Mouse (Mus musculus): Measurements from ENCODE around the gene Arhgap28. TPM values are rescaled to one million over a fixed set of nuclear protein-coding genes. Genes with fewer than 3 reads are reported as not detected.

The Arhgap28 gene
- polyA plus RNA-seq, 2 experiments = 0.57 to 0.91 TPM

- DNase-seq (ENCODE audit: low read depth in 3 of 3, low spot score in 3 of 3) (no peak), ATAC-seq (ENCODE audit: insufficient read depth) (no peak)
- Histone ChIP-seq H3K27ac (no peak overlapping the region), H3K36me3 (replicated peaks; ENCODE audit: control insufficient read depth, insufficient read depth, low read depth) (no peaks in the 10 kb centered on the region), H3K27me3 (ENCODE audit: control insufficient read depth, insufficient read depth, low read length) (no peaks in the 10 kb centered on the region), H3K4me3 (ENCODE audit: insufficient read depth in 1 of 2, low read depth in 2 of 2, low read length in 2 of 2) (no peak overlapping the region), H3K9me3 (ENCODE audit: control insufficient read depth, low read length) (no peaks in the 10 kb centered on the region), H3K9ac (replicated peaks) (no peak overlapping the region), H3K4me2 (ENCODE audit: low read depth) (no peak overlapping the region), H3K4me1 (replicated peaks; ENCODE audit: control insufficient read depth in 2 of 2, insufficient read depth in 2 of 2, low read length in 1 of 2) (no peaks in the 10 kb centered on the region)
- WGBS (ENCODE audit: insufficient replicate concordance) = 59% methylated on average over 13 of the region's 13 CpGs
- TF ChIP-seq CTCF (IDR thresholded peaks at IDR 0.05; ENCODE audit: low read depth) (no peak), EP300 (IDR thresholded peaks at IDR 0.05; ENCODE audit: low read depth) (no peak)
These were observed 165.0 kb downstream of the Arhgap28 start for GRCm38 (mm10) chr17:67838948-67839347.

- DNase-seq (ENCODE audit: low read depth in 3 of 3, low spot score in 3 of 3) (peak in 2 of 3 experiments; percentile 4 to 11), ATAC-seq (ENCODE audit: insufficient read depth) (no peak)
- Histone ChIP-seq H3K27me3 (ENCODE audit: control insufficient read depth, insufficient read depth, low read length) (no peaks in the 10 kb centered on the region), H3K4me3 (ENCODE audit: insufficient read depth in 1 of 2, low read depth in 2 of 2, low read length in 2 of 2) (no peak overlapping the region), H3K9me3 (ENCODE audit: control insufficient read depth, low read length) (no peaks in the 10 kb centered on the region), H3K36me3 (replicated peaks; ENCODE audit: control insufficient read depth, insufficient read depth, low read depth) (no peaks in the 10 kb centered on the region), H3K27ac (no peak overlapping the region), H3K9ac (replicated peaks) (no peak overlapping the region), H3K4me2 (ENCODE audit: low read depth) (no peak overlapping the region), H3K4me1 (replicated peaks; ENCODE audit: control insufficient read depth in 2 of 2, insufficient read depth in 2 of 2, low read length in 1 of 2) (no peaks in the 10 kb centered on the region)
- 50% methylated on average over 17 of the region's 17 CpGs for WGBS (ENCODE audit: insufficient replicate concordance)
- peak; percentile 65 for TF ChIP-seq CTCF (IDR thresholded peaks at IDR 0.05; ENCODE audit: low read depth)
- no peak for TF ChIP-seq EP300 (IDR thresholded peaks at IDR 0.05; ENCODE audit: low read depth)
These were observed 166.4 kb downstream of the Arhgap28 start for GRCm38 (mm10) chr17:67837351-67838090.

GRCm38 (mm10) chr17:67836146-67836895 is 167.6 kb downstream of the Arhgap28 start:
- Histone ChIP-seq H3K4me3 (ENCODE audit: insufficient read depth in 1 of 2, low read depth in 2 of 2, low read length in 2 of 2) (no peak overlapping the region), H3K27ac (no peak overlapping the region), H3K4me2 (ENCODE audit: low read depth) (no peak overlapping the region), H3K9ac (replicated peaks) (no peak overlapping the region), H3K27me3 (ENCODE audit: control insufficient read depth, insufficient read depth, low read length) (no peaks in the 10 kb centered on the region), H3K4me1 (replicated peaks; ENCODE audit: control insufficient read depth in 2 of 2, insufficient read depth in 2 of 2, low read length in 1 of 2) (no peaks in the 10 kb centered on the region), H3K36me3 (replicated peaks; ENCODE audit: control insufficient read depth, insufficient read depth, low read depth) (no peaks in the 10 kb centered on the region), H3K9me3 (ENCODE audit: control insufficient read depth, low read length) (no peaks in the 10 kb centered on the region)
- ATAC-seq (ENCODE audit: insufficient read depth) = no peak
- DNase-seq (ENCODE audit: low read depth in 3 of 3, low spot score in 3 of 3) = no peak
- TF ChIP-seq CTCF (IDR thresholded peaks at IDR 0.05; ENCODE audit: low read depth) = no peak
- 79% methylated on average over 20 of the region's 20 CpGs for WGBS (ENCODE audit: insufficient replicate concordance)

GRCm38 (mm10) chr17:67827431-67827830 is 176.5 kb downstream of the Arhgap28 start:
- Histone ChIP-seq H3K9ac (replicated peaks) (no peak overlapping the region), H3K4me2 (ENCODE audit: low read depth) (no peak overlapping the region), H3K4me1 (replicated peaks; ENCODE audit: control insufficient read depth in 2 of 2, insufficient read depth in 2 of 2, low read length in 1 of 2) (no peaks in the 10 kb centered on the region), H3K27me3 (ENCODE audit: control insufficient read depth, insufficient read depth, low read length) (no peaks in the 10 kb centered on the region), H3K4me3 (ENCODE audit: insufficient read depth in 1 of 2, low read depth in 2 of 2, low read length in 2 of 2) (no peak overlapping the region), H3K27ac (no peak overlapping the region), H3K36me3 (replicated peaks; ENCODE audit: control insufficient read depth, insufficient read depth, low read depth) (no peaks in the 10 kb centered on the region), H3K9me3 (ENCODE audit: control insufficient read depth, low read length) (no peaks in the 10 kb centered on the region)
- DNase-seq (ENCODE audit: low read depth in 3 of 3, low spot score in 3 of 3) (no peak), ATAC-seq (ENCODE audit: insufficient read depth) (no peak)
- 61% methylated on average over 3 of the region's 3 CpGs for WGBS (ENCODE audit: insufficient replicate concordance)
- TF ChIP-seq CTCF (IDR thresholded peaks at IDR 0.05; ENCODE audit: low read depth) (no peak), EP300 (IDR thresholded peaks at IDR 0.05; ENCODE audit: low read depth) (no peak)

- no peak for DNase-seq (ENCODE audit: low read depth in 3 of 3, low spot score in 3 of 3)
- ATAC-seq (ENCODE audit: insufficient read depth) = no peak
- no peaks in the 10 kb centered on the region for H3K27me3 ChIP-seq (ENCODE audit: control insufficient read depth, insufficient read depth, low read length)
These were observed 187.0 kb downstream of the Arhgap28 start for GRCm38 (mm10) chr17:67816916-67817315.

More at GRCm38 (mm10) chr17:67816916-67817315, 187.0 kb downstream of the Arhgap28 start:
- H3K9me3 ChIP-seq (ENCODE audit: control insufficient read depth, low read length) = no peaks in the 10 kb centered on the region
- no peak overlapping the region for H3K9ac ChIP-seq (replicated peaks)
- TF ChIP-seq EP300 (IDR thresholded peaks at IDR 0.05; ENCODE audit: low read depth) = no peak
- no peak for TF ChIP-seq CTCF (IDR thresholded peaks at IDR 0.05; ENCODE audit: low read depth)
- 73% methylated on average over 10 of the region's 10 CpGs for WGBS (ENCODE audit: insufficient replicate concordance)
- H3K4me2 ChIP-seq (ENCODE audit: low read depth) = no peak overlapping the region
- H3K27ac ChIP-seq = no peak overlapping the region
- no peaks in the 10 kb centered on the region for H3K4me1 ChIP-seq (replicated peaks; ENCODE audit: control insufficient read depth in 2 of 2, insufficient read depth in 2 of 2, low read length in 1 of 2)
- no peak overlapping the region for H3K4me3 ChIP-seq (ENCODE audit: insufficient read depth in 1 of 2, low read depth in 2 of 2, low read length in 2 of 2)
- H3K36me3 ChIP-seq (replicated peaks; ENCODE audit: control insufficient read depth, insufficient read depth, low read depth) = no peaks in the 10 kb centered on the region
